In genomic region chrX:164055726-164056125, GRCm38 (mm10) we compare ENCODE assay signal across 19 mouse cellular contexts. TPM values are rescaled to one million over a fixed set of nuclear protein-coding genes. Genes with fewer than 3 reads are reported as not detected.
"Had no signal": no experiment of that assay in that cellular context is flagged by ENCODE, and none has a peak within 500 bp of the region (broad histone marks: within the 10 kb centered on the region; RNA-seq: fewer than 3 reads in every experiment).

No protein-coding gene starts in this region.

- DNase-seq: kidney, adult 11 months; kidney, adult 9 months; kidney, postnatal 36 days; layer of hippocampus, adult 9-11 months; lung, adult 18-20 months; right cerebral cortex, postnatal 4 days; spleen, adult 18-20 months; thymus, adult 2 months; thymus, postnatal 25 days had no signal

- H3K9ac ChIP-seq: midbrain, embryonic 15.5 days; neural tube, embryonic 12.5 days; stomach, embryonic 15.5 days had no signal

- H3K4me3 ChIP-seq: midbrain, embryonic 15.5 days; neural tube, embryonic 12.5 days; stomach, embryonic 15.5 days had no signal

- H3K36me3 ChIP-seq: midbrain, embryonic 15.5 days; neural tube, embryonic 12.5 days; stomach, embryonic 15.5 days had no signal

- H3K4me1 ChIP-seq: midbrain, embryonic 15.5 days; neural tube, embryonic 12.5 days; stomach, embryonic 15.5 days had no signal

- ATAC-seq: midbrain, embryonic 15.5 days had no signal

- H3K9me3 ChIP-seq: midbrain, embryonic 15.5 days; neural tube, embryonic 12.5 days; stomach, embryonic 15.5 days had no signal

- H3K27me3 ChIP-seq: neural tube, embryonic 12.5 days; stomach, embryonic 15.5 days had no signal

- H3K4me2 ChIP-seq: midbrain, embryonic 11.5 days; midbrain, embryonic 15.5 days; neural tube, embryonic 12.5 days; stomach, embryonic 15.5 days had no signal

- H3K27ac ChIP-seq: kidney, postnatal 0 days; midbrain, embryonic 15.5 days; neural tube, embryonic 12.5 days; stomach, embryonic 15.5 days had no signal

RNA-seq across cellular contexts. Expression of gene Cltrn, which starts 32.9 kb away (rescaled TPM):
- total RNA-seq: left cerebral cortex, postnatal 36 days; megakaryocyte, adult 5-6 weeks; monocyte, adult 5-6 weeks; neutrophil, adult 5-6 weeks had no signal
- polyA plus RNA-seq: midbrain, embryonic 11.5 days; midbrain, embryonic 15.5 days; testis, adult 2 months; thymus, adult 2 months had no signal
